Mouse (Mus musculus) right cerebral cortex, adult 2 months (tissue): ENCODE measurements at regions not wholly inside any gene's neighbourhood (a gene's known extent, or its start where the extent isn't known, plus 50 kb on each side); places are given as distances from the start of the nearest gene placed in this dataset.
"Not testable (repeated sequence)": the region's sequence is repeated elsewhere in the genome, so short reads cannot be mapped to it uniquely, and the experiment has no call there.

Experiments used
- DNase-seq, 2 experiments: peaks; one replicate each; pipeline ENCODE4 v3.0.0; 2021 to 2022; ENCODE audit warnings: low spot score in 2 of 2

GRCm38 (mm10) chr12:69524337-69525035, 58.3 kb downstream of the Vcpkmt start:
- no peak for DNase-seq

- DNase-seq: no peak
Measured at GRCm38 (mm10) chr12:69519869-69520268, 63.0 kb downstream of the Vcpkmt start.

GRCm38 (mm10) chr12:69519028-69519427, 63.8 kb downstream of the Vcpkmt start:
- no peak for DNase-seq

- no peak for DNase-seq
Measured at GRCm38 (mm10) chr12:69517616-69518015, 65.2 kb downstream of the Vcpkmt start.

GRCm38 (mm10) chr12:69516314-69516916, 66.4 kb downstream of the Vcpkmt start:
- no peak for DNase-seq

GRCm38 (mm10) chr12:69515850-69516249, 67.0 kb downstream of the Vcpkmt start:
- DNase-seq: no peak

GRCm38 (mm10) chr12:69515117-69515516, 67.7 kb downstream of the Vcpkmt start:
- DNase-seq: no peak

GRCm38 (mm10) chr12:69513166-69513565, 69.7 kb downstream of the Vcpkmt start:
- no peak for DNase-seq

GRCm38 (mm10) chr12:69510736-69511135, 72.1 kb downstream of the Vcpkmt start:
- no peak for DNase-seq

- DNase-seq: not testable (repeated sequence)
Measured at GRCm38 (mm10) chr12:69509180-69509579, 73.6 kb downstream of the Vcpkmt start.

GRCm38 (mm10) chr12:69507906-69508305, 74.9 kb downstream of the Vcpkmt start:
- no peak for DNase-seq

- DNase-seq: no peak
Measured at GRCm38 (mm10) chr12:69507333-69507732, 75.5 kb downstream of the Vcpkmt start.

GRCm38 (mm10) chr12:69502706-69503070, 80.1 kb downstream of the Vcpkmt start:
- no peak for DNase-seq

GRCm38 (mm10) chr12:69501783-69502705, 80.8 kb downstream of the Vcpkmt start:
- peak; percentile 58 to 76 for DNase-seq

GRCm38 (mm10) chr12:69501346-69501730, 81.5 kb downstream of the Vcpkmt start:
- DNase-seq: no peak

GRCm38 (mm10) chr12:69500600-69501345, 82.1 kb downstream of the Vcpkmt start:
- DNase-seq: peak in 1 of 2 experiments; percentile 10

GRCm38 (mm10) chr12:69497121-69497520, 85.7 kb downstream of the Vcpkmt start:
- peak; percentile 34 to 52 for DNase-seq

GRCm38 (mm10) chr12:69496341-69496904, 86.4 kb downstream of the Vcpkmt start:
- no peak for DNase-seq

GRCm38 (mm10) chr12:69495776-69496175, 87.1 kb downstream of the Vcpkmt start:
- no peak for DNase-seq

- no peak for DNase-seq
Measured at GRCm38 (mm10) chr12:69494648-69495047, 88.2 kb downstream of the Vcpkmt start.

GRCm38 (mm10) chr12:69489686-69490085, 93.1 kb downstream of the Vcpkmt start:
- no peak for DNase-seq
